Mouse (Mus musculus): ENCODE measurements at regions not wholly inside any gene's neighbourhood (a gene's known extent, or its start where the extent isn't known, plus 50 kb on each side); places are given as distances from the start of the nearest gene placed in this dataset.
"Not testable (repeated sequence)": the region's sequence is repeated elsewhere in the genome, so short reads cannot be mapped to it uniquely, and the experiment has no call there.

- ATAC-seq (ENCODE audit: poor library complexity, severe bottlenecking) = not testable (repeated sequence)
Measured at GRCm38 (mm10) chr12:3188734-3189275, 121.0 kb downstream of the Rab10 start.

- ATAC-seq (ENCODE audit: poor library complexity, severe bottlenecking) = no peak
Measured at GRCm38 (mm10) chr12:3188137-3188536, 121.6 kb downstream of the Rab10 start.

- ATAC-seq (ENCODE audit: poor library complexity, severe bottlenecking) = no peak
Measured at GRCm38 (mm10) chr12:3173325-3173724, 136.4 kb downstream of the Rab10 start.

- ATAC-seq (ENCODE audit: poor library complexity, severe bottlenecking) = not testable (repeated sequence)
Measured at GRCm38 (mm10) chr12:3169705-3170287, 140.0 kb downstream of the Rab10 start.

- ATAC-seq (ENCODE audit: poor library complexity, severe bottlenecking) = not testable (repeated sequence)
Measured at GRCm38 (mm10) chr12:3161666-3162065, 148.1 kb downstream of the Rab10 start.

- ATAC-seq (ENCODE audit: poor library complexity, severe bottlenecking) = not testable (repeated sequence)
Measured at GRCm38 (mm10) chr12:3158771-3159170, 151.0 kb downstream of the Rab10 start.

GRCm38 (mm10) chr12:3153705-3154104 is 156.1 kb downstream of the Rab10 start:
- ATAC-seq (ENCODE audit: poor library complexity, severe bottlenecking) = not testable (repeated sequence)

GRCm38 (mm10) chr12:3132553-3132952 is 177.2 kb downstream of the Rab10 start:
- not testable (repeated sequence) for ATAC-seq (ENCODE audit: poor library complexity, severe bottlenecking)

- ATAC-seq (ENCODE audit: poor library complexity, severe bottlenecking) = not testable (repeated sequence)
Measured at GRCm38 (mm10) chr12:3131149-3131751, 178.5 kb downstream of the Rab10 start.

- ATAC-seq (ENCODE audit: poor library complexity, severe bottlenecking) = not testable (repeated sequence)
Measured at GRCm38 (mm10) chr12:3127336-3127735, 182.4 kb downstream of the Rab10 start.

GRCm38 (mm10) chr12:3124036-3124435 is 185.7 kb downstream of the Rab10 start:
- no peak for ATAC-seq (ENCODE audit: poor library complexity, severe bottlenecking)

- 0 out of 2 replicates have a peak, but pooled peaks have one; percentile 47 for ATAC-seq (ENCODE audit: poor library complexity, severe bottlenecking)
Measured at GRCm38 (mm10) chr12:3110589-3110988, 199.2 kb downstream of the Rab10 start.

GRCm38 (mm10) chr12:3109671-3110070 is 200.1 kb downstream of the Rab10 start:
- ATAC-seq (ENCODE audit: poor library complexity, severe bottlenecking) = not testable (repeated sequence)

GRCm38 (mm10) chr12:3101963-3102362 is 207.8 kb downstream of the Rab10 start:
- not testable (repeated sequence) for ATAC-seq (ENCODE audit: poor library complexity, severe bottlenecking)

GRCm38 (mm10) chr12:3098175-3098574 is 211.6 kb downstream of the Rab10 start:
- ATAC-seq (ENCODE audit: poor library complexity, severe bottlenecking) = peak; percentile 84

- no peak for ATAC-seq (ENCODE audit: poor library complexity, severe bottlenecking)
Measured at GRCm38 (mm10) chr12:3094509-3094908, 215.3 kb downstream of the Rab10 start.

GRCm38 (mm10) chr12:3092974-3093373 is 216.8 kb downstream of the Rab10 start:
- ATAC-seq (ENCODE audit: poor library complexity, severe bottlenecking) = not testable (repeated sequence)

GRCm38 (mm10) chr12:3049546-3049945 is 260.2 kb downstream of the Rab10 start:
- ATAC-seq (ENCODE audit: poor library complexity, severe bottlenecking) = not testable (repeated sequence)

- not testable (repeated sequence) for ATAC-seq (ENCODE audit: poor library complexity, severe bottlenecking)
Measured at GRCm38 (mm10) chr12:3018446-3018845, 291.3 kb downstream of the Rab10 start.

- ATAC-seq (ENCODE audit: poor library complexity, severe bottlenecking) = not testable (repeated sequence)
Measured at GRCm38 (mm10) chr12:3016777-3017176, 293.0 kb downstream of the Rab10 start.
